Mouse (Mus musculus) G1E (cell line): ENCODE data around the gene Acaca. TPM values are rescaled to one million over a fixed set of nuclear protein-coding genes. Genes with fewer than 3 reads are reported as not detected.

Source experiments
- ATAC-seq: 2 replicates; pipeline ENCODE4 v1.8.0; 2016; ENCODE audit warnings: mild to moderate bottlenecking; ENCODE audit not compliant: insufficient number of reproducible peaks, poor library complexity, low FRiP score, severe bottlenecking; ENCODE audit errors: extremely low read depth
- DNase-seq: peaks from one replicate; pipeline ENCODE4 v3.0.0; 2012; ENCODE audit warnings: low spot score
- H3K27me3 ChIP-seq: 2 replicates; pipeline ENCODE4 v1.6.1; 2012; ENCODE audit warnings: mild to moderate bottlenecking, low read length, inconsistent platforms; ENCODE audit not compliant: insufficient read depth
- H3K36me3 ChIP-seq: replicated peaks from 2 replicates; pipeline ENCODE3; 2012; ENCODE audit warnings: mild to moderate bottlenecking, inconsistent platforms
- H3K4me1 ChIP-seq: 2 replicates; pipeline ENCODE4 v1.6.1; 2012; ENCODE audit warnings: low read depth, low read length, inconsistent platforms, mixed read lengths; ENCODE audit not compliant: insufficient read depth
- H3K4me3 ChIP-seq: 2 replicates; pipeline ENCODE4 v1.5.1; 2012; ENCODE audit warnings: low read depth, mild to moderate bottlenecking, inconsistent platforms, low read length, moderate library complexity, mixed read lengths
- H3K9me3 ChIP-seq: replicated peaks from 2 replicates; pipeline ENCODE4 v1.6.1; 2012; ENCODE audit warnings: inconsistent platforms
- CTCF ChIP-seq: IDR thresholded peaks from 2 replicates; pipeline ENCODE4 v1.5.1; 2012; ENCODE audit warnings: low read depth, low read length, inconsistent platforms, mixed read lengths
- GATA1 ChIP-seq: IDR thresholded peaks from 2 replicates; pipeline ENCODE4 v1.6.1; 2012; ENCODE audit warnings: borderline replicate concordance, low read length, inconsistent platforms, mixed read lengths
- GATA2 ChIP-seq: IDR thresholded peaks from 2 replicates; pipeline ENCODE4 v1.6.1; 2012; ENCODE audit warnings: low read depth, low read length, inconsistent platforms, borderline replicate concordance
- POLR2AphosphoS5 ChIP-seq: IDR thresholded peaks from 2 replicates; pipeline ENCODE4 v1.6.1; 2012; ENCODE audit warnings: low read depth, low read length, inconsistent platforms; ENCODE audit not compliant: insufficient replicate concordance
- TAL1 ChIP-seq: conservative IDR thresholded peaks from 2 replicates; pipeline ENCODE4 v1.6.1; 2012; ENCODE audit warnings: low read depth, low read length, inconsistent platforms, mixed read lengths
- polyA plus RNA-seq: library from polyadenylated mRNA; stranded (reverse); fragments of >175 nt; gene quantifications from 2 replicates; pipeline ENCODE4 v1.2.3, GENCODE M21; 2012
- total RNA-seq, 2 experiments: library from RNA; stranded (forward) in 1 of 2; stranded (reverse) in 1 of 2; fragments of 200-1000 nt in 1 of 2; fragments of >200 nt in 1 of 2; fragmentation: Nextera tagmentation in 1 of 2; gene quantifications; 2 replicates each; pipeline ENCODE4 v1.2.3; 2014 to 2017

The Acaca gene
- total and polyA plus RNA-seq, 3 experiments: 19.3 to 45.3 (median 37.2) TPM

DNA sequence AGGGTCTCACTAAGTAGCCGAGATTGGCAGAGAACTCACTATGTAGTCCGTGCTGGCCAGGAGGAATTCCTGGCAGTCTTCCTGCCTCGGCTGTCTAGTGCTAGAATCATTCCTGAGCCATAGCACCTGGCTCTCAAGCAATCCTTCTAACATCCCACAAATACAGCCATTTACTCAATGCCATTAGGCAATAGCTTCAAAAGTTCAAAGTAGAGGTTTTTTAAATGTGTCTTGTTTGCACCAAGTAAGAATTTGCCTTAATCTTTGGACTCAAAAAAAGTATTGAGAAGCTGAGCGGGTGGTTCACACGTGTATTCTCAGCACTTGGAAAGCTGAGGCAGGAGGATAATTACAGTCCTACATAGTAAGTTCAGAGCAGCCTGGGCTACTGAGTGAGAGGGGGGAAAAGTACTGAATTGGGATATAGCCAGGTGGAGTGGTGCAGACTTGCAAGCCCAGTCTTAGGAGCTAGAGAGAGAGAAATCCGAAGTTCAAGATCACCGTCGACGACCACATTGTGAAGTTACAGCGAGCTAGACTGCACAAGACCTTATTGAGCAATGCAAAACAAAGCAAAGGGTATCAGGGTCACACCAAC, 15.8 kb downstream of the Acaca start:
- Histone ChIP-seq H3K4me1 (peaks cover 3% of the 10 kb centered on the region; the same call in 1 of the 2 replicates), H3K9me3 (no peaks in the 10 kb centered on the region), H3K36me3 (no peaks in the 10 kb centered on the region), H3K4me3 (no peak overlapping the region), H3K27me3 (peaks cover 21% of the 10 kb centered on the region)
- ATAC-seq (no peak), DNase-seq (no peak)
- TF ChIP-seq TAL1: no peak
- TF ChIP-seq POLR2AphosphoS5: no peak
- no peak for TF ChIP-seq GATA2
- TF ChIP-seq CTCF: no peak
- no peak for TF ChIP-seq GATA1

DNA sequence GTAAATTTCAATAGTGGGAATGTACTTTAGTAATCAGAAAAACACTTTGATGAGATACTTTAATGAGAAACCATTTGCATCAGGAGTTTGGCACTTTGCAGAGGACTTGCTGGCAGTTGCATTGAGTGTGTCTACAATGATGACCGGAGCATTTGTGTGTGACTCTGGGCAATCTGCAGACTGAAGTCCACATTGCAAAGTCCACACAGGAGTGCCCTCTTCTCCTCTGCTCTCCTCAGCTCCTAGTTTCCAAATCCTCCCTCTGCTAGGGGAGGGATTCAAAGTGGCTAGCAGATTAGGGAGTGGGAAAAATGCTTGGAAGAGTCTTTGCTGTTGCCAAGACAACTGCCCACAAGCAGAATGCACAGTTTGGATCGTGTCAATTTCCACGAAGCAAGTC, 16.6 kb downstream of the Acaca start:
- Histone ChIP-seq H3K4me1 (peaks cover 3% of the 10 kb centered on the region; the same call in 1 of the 2 replicates), H3K4me3 (no peak overlapping the region), H3K27me3 (peaks cover 21% of the 10 kb centered on the region), H3K9me3 (no peaks in the 10 kb centered on the region), H3K36me3 (no peaks in the 10 kb centered on the region)
- DNase-seq (no peak), ATAC-seq (no peak)
- TF ChIP-seq GATA1 (no peak), POLR2AphosphoS5 (no peak), TAL1 (no peak), GATA2 (no peak), CTCF (no peak)

DNA sequence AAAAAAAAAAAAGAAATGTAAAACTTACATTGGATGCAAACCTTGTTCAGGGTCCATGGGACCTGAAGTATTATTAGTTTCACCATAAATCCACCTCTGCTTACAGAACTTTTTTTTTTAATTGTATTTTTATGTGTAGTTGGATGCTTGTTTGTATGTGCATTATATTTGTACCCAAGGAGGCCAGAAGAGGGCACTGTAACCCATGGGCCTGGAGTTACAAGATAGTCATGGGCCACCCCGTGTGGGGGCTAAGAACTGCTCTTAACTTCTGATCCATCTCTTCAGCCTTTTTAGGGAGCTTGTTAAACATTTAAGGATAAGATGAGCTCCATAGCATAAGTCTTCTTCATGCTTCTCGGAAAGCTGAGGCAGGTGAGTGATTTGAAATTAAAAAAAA, 21.4 kb downstream of the Acaca start:
- H3K27me3 ChIP-seq: peaks cover 26% of the 10 kb centered on the region
- DNase-seq: no peak
- no peak for TF ChIP-seq GATA2
- no peaks in the 10 kb centered on the region for H3K9me3 ChIP-seq
- H3K4me1 ChIP-seq: peaks cover 3% of the 10 kb centered on the region; the same call in 1 of the 2 replicates
- H3K36me3 ChIP-seq: no peaks in the 10 kb centered on the region
- no peak overlapping the region for H3K4me3 ChIP-seq
- no peak for ATAC-seq

DNA sequence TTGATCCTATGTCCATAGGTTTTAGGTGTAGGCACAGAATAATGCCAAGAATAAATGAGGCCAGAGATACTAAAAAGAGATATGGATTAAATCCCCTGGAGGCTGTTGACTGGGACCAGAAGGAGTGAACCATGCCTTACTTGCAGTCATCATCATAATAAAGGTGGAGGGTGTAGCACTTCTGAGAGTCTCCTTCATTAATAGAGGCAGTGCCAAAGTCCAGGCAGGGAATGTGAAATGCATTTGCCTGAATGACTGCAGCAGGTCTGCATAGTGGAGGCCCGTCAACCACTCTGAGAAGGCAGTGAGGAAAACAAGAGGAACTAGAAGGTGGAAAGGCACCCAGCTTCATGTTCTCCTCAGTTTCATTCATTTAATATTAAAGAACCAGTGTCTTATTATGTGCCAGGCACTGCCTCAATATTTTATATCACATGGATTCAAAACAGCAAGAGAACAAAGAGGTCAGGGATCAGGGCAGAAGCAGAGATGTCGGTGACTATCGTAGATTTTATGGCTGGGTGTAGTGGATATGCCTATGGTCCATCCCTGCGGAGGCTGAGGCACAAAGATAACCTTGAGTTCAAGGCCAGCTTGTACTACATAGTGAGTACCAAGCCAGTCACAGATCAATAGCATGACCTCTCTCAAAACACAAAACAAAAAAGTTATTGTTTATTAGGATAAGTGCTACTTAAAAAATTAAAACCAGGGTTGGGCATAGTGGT, 27.2 kb downstream of the Acaca start:
- ATAC-seq (no peak), DNase-seq (no peak)
- no peak for TF ChIP-seq CTCF
- no peak for TF ChIP-seq TAL1
- no peak for TF ChIP-seq GATA1
- TF ChIP-seq POLR2AphosphoS5: no peak
- no peak for TF ChIP-seq GATA2
- no peaks in the 10 kb centered on the region for H3K9me3 ChIP-seq
- H3K4me3 ChIP-seq: no peak overlapping the region
- no peaks in the 10 kb centered on the region for H3K4me1 ChIP-seq
- no peaks in the 10 kb centered on the region for H3K36me3 ChIP-seq
- H3K27me3 ChIP-seq: peaks cover 21% of the 10 kb centered on the region

DNA sequence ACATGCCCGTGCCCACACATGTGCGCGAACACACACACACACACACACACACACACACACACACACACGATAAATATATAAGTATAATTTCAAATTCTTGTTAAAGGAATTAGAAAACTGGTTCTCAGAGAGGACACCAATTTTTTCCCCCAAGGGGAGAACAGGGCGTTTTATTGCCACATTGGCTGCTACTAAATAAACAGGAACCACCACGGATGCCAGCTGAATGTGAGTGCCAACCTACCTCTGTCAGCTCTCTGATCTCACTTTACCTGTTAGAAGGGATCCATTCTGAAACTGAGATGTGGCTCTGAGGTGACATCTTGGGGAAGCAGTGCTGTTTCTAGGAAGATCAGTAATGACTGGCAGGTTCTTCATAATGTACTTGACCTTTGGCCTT, 34.7 kb downstream of the Acaca start:
- no peak for ATAC-seq
- no peak overlapping the region for H3K4me3 ChIP-seq
- H3K4me1 ChIP-seq: peaks cover 3% of the 10 kb centered on the region; the same call in 1 of the 2 replicates
- H3K36me3 ChIP-seq: no peaks in the 10 kb centered on the region
- no peak for DNase-seq
- H3K27me3 ChIP-seq: peaks cover 25% of the 10 kb centered on the region
- H3K9me3 ChIP-seq: no peaks in the 10 kb centered on the region
- no peak for TF ChIP-seq GATA1
- TF ChIP-seq CTCF: no peak
- no peak for TF ChIP-seq TAL1
- TF ChIP-seq GATA2: no peak
- TF ChIP-seq POLR2AphosphoS5: no peak

DNA sequence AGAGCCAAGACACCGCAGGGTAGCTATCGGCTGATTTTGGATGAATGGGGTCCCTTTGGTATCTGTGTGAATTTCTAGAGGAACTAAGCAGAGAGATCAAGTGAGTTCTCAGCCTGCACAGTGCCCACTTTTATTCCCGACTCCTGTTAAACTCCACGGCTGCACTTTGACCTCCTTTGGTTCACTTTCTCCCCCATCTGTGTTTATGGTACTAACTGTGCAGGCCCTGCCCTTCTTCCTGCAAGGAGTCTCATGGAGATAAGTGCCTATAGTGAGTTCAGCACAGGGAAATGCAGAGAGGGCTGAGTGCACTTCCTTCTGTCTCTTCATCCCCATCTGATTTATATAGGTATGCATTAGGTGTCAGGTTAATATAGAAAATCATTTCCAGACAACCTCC, 35.1 kb downstream of the Acaca start:
- H3K27me3 ChIP-seq: peaks cover 25% of the 10 kb centered on the region
- no peak for TF ChIP-seq CTCF
- TF ChIP-seq GATA1: no peak
- no peak for TF ChIP-seq GATA2
- no peak for TF ChIP-seq POLR2AphosphoS5
- TF ChIP-seq TAL1: no peak
- ATAC-seq: no peak

More for the DNA sequence above, 35.1 kb downstream of the Acaca start:
- no peaks in the 10 kb centered on the region for H3K36me3 ChIP-seq
- H3K9me3 ChIP-seq: no peaks in the 10 kb centered on the region
- DNase-seq: no peak
- H3K4me1 ChIP-seq: peaks cover 3% of the 10 kb centered on the region; the same call in 1 of the 2 replicates
- H3K4me3 ChIP-seq: no peak overlapping the region
